Mouse (Mus musculus): ENCODE data around the gene Brms1. TPM values are rescaled to one million over a fixed set of nuclear protein-coding genes. Genes with fewer than 3 reads are reported as not detected.
A peak's percentile ranks its signal among the peaks of the same experiment; 100 is the strongest.
"Not testable (repeated sequence)": the region's sequence is repeated elsewhere in the genome, so short reads cannot be mapped to it uniquely, and the experiment has no call there.

Gene Brms1
- total RNA-seq (2021) = 10 to 100 TPM; 22.4 to 23.2 TPM
- long read RNA-seq, transcript Brms1-201 (10 exons, 1,388 nt) = major isoform, 15 of 35 reads
- long read RNA-seq, partial matches to known transcripts = 4 of 35 reads
- long read RNA-seq, other reads (novel, unspliced or antisense) = 16 of 35 reads

DNA sequence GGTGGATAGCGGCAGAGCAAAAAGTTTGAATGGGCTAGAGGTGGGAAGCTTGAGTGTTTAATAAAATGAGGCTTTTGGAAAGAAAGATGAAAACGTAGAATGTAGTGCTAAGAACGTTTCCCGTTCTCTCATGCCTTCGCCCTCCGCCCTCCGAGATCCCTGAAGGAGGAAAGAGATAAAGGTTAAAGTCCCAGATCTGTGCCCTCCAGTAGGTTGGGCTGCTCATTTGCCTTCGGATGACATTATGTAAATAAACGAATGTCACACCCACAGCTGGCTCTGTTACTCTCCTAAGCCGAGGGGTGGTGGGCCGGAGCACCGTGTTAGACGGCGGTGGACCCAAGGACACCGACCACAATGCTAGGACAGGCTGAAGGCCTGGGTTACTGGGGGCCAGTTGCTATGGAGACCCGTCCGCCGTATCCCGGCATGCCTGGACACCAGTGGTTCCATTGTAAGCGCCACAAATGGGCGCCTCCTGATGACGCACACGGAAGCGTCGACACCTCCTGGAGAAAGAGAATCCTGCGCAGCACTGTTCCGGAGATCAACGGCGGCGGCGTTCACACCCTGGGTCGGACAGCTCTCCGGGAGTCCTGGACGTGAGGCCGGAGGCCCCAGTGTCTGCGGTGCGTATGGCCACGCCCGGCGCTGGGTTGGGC is at the start of gene Brms1:
TSS of gene Brms1 (plus strand) at position 493 of the 662 bp plus-strand sequence.
- DNase-seq (ENCODE audit: low spot score in 2 of 2) = peak; percentile 88 to 96

DNA sequence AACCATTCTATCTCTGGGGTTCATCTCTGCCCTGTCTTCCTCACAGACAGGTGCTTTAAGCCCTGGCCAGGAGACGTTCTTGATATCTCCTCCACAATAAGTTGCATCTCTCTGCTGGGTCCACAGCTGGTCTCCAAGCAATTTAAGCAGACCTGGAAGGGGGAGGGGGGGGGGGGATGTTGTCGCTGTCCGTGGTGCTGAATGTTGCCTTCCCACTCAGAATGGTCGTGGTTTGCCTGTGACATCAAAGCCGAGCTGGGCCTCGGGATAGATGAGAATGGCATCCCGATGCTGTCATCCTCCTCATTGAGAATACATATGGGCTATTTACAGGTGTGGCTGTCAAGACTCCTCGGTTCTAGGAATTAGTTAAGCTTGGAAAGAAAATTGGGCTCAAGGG is 48.8 kb upstream of the Brms1 start:
- no peak for DNase-seq (ENCODE audit: low spot score in 2 of 2)

DNA sequence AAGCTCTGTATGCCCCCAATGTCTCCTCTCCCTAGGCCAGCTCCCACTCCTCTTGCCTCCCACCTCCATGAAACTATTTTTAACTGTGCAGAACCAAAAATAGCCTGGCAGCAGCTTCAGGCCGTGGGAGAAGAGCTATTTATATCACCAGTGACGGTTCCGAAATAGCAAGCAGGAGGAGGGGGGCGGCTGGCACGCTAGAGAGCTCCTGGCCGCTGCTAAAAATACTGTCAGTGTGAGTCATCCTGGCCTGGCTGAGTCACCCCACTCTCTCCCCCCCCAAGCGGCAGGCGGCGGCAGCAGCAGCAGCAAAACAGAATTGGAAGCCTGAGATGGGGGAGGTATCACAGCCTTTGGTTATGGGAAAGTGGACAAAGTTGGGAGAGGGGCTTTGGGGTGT is 48.2 kb upstream of the Brms1 start:
- DNase-seq (ENCODE audit: low spot score in 2 of 2) = peak; percentile 76 to 88

DNA sequence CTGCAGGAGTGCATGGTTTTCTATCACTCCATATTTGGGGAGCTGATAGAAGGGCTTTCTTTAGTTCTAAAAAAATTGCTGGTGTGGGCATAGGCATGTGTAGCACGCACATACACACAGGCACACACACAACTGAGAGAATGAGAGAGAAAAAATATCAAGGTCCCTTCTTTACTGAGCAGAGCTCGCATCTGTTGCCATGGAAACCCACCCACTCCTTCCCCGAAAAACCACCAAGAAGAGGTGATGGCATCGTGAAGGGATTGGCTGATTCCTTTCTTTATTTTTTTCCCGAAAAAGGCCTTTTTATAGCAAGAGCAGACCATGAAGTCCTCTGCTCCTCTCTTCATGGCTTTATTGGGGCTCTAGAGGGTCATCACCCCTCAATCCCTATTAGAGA is 47.1 kb upstream of the Brms1 start:
- DNase-seq (ENCODE audit: low spot score in 2 of 2) = peak; percentile 81 to 87

DNA sequence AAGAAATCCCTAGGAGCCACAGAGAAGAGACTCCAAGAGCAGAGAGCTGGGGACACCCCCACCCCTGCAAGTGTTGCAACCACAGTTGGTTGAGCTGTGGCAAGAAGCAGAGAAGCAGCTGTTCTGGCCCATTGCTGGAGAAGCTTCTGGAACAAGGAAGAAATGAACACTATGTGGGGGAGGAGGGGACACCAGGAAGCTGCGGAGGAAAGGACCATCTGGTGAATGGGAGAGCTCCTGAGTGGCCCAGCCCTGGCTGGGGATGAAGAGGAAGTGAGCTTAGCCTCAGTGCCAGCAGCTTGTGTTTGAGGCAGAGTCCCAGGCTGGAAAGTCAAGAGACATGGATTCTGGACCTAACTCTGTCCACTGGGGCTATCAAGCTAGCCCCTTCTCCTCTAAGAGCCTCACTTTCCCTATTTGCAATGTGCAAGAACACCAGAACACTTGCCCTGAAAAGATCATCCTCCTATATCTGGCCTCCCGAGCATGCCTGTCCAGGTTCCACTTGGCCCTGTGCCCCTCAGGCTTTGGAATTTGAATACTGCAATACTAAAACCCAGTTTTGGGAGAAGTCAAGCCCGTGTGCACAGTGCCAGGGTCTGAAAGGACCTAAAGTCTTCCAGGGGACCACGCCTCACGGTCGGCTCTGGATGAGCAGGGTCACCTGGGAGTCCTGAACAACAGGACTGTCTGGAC is 41.6 kb upstream of the Brms1 start:
- peak in 1 of 2 experiments; percentile 53 for DNase-seq (ENCODE audit: low spot score in 2 of 2)

DNA sequence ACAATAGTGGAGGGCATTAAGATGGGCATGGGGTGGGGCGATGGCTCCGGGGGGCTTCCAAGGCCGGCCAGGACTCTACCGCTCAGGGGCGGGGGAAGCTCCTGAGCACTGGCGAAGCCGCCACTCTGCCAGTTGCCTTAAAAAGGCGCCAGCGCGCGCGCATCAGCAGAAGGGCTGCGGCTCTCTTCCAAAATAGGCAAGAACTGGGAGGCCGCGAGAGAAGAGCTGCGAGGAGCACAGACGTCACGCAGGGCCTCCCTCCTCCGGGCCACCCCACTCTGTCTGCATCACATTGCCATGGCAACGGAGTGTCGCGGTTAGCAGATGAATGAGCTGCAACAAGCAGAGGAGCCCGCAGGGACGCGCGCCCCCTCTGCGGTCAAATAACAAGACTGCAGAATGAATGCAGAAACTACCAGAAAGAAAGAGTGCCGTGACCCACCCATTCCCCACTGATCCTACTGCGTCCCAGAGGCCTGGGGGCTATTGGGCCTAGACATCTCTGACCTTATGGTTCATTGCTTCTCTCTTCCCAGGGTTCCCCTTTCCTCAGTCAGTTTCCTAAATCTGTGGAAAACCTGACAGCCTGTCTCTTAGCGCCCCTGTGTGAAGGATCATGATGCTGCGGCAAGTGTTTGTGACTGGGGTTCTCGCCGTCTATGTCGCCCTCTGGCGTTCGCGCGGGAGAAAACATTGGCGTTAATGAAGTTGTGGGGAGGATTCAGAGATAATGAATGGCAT is 39.3 kb upstream of the Brms1 start:
- DNase-seq (ENCODE audit: low spot score in 2 of 2) = peak; percentile 97

DNA sequence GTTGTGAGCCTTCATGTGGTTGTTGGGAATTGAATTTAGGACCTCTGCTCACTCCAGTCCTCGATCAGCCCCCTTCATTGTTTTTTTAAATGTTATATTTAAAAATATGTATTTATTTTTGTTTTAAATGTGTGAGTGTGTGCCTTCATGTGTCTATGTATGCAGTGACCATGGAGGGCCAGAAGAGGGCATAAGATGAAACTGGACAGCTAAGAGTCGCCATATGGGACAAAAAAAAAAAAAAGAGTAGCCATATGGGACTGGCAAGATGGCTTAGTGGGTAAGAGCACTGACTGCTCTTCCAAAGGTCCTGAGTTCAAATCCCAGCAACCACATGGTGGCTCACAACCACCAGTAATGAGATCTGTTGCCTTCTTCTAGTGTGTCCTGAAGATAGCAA is 37.5 kb upstream of the Brms1 start:
- DNase-seq (ENCODE audit: low spot score in 2 of 2) = not testable (repeated sequence)

DNA sequence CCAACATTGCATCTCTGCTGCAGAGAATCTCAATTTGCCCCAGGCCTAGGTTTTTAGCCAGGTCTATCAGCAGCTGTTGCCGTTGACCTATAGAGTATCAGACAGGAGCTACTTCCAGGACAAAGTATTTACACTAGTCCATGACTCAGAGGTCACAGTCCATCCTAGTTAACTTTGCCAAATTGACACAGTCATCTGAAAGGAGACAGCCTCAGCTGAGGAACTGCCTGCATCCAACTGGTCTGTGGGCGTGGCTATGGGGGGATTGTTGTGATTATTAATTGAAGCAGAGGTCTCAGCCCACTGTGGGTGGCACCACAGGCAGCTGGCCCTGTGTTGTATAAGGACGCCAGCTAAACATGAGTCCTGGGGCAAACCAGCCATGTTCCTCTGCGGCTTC is 36.2 kb upstream of the Brms1 start:
- DNase-seq (ENCODE audit: low spot score in 2 of 2) = no peak

DNA sequence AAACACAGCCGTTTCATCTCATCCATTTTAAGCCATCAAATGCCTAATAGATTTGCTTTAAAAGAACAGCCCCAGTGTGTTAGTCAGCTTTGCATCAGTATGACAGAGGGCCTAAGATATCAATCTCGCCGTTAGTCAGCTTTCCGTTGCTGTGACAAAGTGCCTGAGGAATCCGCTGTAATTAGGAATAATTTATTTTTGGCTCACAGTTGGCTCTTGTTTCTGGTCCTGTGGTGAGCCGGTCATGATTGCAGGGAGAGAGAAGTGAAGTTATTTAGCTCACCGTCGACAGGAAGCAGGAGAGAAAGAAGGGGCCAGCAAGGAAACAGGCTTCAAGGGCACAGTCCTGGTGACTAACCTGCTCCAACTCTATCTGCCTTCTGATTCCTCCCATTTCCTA is 28.0 kb upstream of the Brms1 start:
- DNase-seq (ENCODE audit: low spot score in 2 of 2) = no peak

DNA sequence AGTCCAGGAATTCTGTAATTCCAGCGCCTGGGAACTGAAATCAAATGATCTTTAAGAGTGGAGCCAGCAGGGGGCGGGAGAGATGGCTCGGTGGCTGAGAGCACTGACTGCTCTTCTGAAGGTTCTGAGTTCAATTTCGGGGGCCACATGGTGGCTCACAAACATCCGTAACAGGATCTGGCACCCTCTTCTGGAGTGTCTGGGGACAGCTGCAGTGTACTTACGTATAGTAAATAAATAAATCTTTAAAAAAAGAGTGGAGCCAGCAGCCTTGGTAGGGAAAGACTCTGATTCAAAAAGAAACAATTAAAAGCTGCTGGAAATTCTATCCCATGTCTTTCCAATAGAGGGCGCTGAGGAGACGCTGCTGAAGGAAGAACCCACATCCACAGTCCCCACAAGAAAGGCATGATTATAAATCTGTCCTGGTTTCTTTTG is 26.2 kb upstream of the Brms1 start:
- peak in 1 of 2 experiments; percentile 40 for DNase-seq (ENCODE audit: low spot score in 2 of 2)

DNA sequence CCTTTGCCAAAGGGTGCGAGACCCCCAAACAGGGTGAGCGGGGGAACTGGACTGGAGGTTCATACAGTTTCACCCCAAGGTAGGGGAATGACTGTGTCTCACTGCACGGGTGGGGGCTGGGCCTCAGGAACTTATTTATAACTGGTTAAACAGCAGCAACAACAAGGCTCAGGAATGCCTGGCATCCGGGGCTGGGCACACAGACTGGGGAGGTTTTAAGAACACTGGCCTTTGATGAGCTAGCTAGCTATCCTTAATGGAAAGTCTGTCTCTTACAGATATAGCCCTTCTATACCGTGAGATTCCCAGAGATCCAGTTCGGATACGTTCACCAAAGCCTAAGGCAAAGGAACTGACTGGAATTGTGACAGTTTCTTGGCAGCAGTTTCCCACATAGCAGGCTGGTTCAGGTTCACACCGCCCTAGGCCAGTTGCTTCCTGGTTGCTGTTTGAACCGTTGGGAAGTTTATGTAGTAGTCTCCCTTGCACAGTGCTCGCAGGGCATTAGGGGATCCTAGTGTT is 24.9 kb upstream of the Brms1 start:
- DNase-seq (ENCODE audit: low spot score in 2 of 2) = no peak

DNA sequence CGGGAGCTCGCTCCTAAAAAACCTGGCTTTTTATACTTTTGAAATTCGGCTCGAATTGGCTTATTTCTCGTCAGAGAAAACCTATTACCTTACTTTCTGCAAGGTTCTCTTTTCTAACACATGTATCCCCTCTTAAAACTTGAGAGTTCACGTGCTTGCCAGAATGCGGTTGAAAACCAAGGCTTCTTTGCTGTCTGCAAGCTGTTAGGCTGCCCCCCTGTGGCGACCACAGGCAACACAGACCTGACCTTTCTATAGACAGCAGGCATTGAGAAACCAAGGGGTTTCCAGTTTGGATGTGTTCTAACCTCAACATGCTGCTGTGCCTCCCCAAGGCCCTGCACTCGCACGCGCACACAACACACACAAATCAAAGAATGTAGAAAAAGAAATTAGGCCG is 24.4 kb upstream of the Brms1 start:
- peak in 1 of 2 experiments; percentile 69 for DNase-seq (ENCODE audit: low spot score in 2 of 2)

DNA sequence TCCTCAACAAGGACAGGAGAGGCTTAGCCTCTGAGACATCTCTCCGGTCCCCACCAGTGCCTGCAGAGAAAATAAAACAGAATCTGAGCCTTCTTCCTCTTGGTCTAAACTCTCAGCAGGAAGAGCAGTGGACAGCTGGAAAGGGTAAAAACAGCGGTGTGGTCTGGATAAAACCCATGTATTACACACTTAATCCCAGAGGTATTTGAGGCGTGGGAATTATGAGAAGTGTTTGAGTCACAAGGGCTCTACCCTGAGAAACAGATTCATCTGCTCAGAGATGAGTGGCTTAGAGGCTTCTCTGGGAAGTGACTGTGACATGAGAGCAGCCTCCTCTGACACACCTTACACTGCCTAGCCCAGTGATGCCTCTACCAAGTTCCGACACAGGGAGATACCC is 23.5 kb upstream of the Brms1 start:
- DNase-seq (ENCODE audit: low spot score in 2 of 2) = no peak

DNA sequence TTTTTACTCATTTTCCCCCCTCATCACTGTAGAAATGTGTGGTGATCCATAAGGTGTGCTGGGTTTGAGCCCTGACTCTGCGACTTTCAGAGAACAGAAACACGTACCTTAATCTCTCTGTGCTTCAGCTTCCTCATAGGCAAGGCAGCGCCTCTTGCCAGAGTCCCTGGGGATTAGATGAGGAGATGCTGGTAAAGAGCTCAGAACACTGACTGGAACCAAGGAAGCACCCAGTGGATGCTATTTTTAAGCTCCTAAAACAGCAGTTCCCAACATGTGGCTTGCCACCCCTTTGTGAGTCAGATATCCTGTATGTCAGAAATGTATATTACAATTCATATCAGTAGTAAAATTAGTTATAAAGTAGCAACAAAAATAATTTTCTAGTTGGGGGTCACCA is 23.0 kb upstream of the Brms1 start:
- no peak for DNase-seq (ENCODE audit: low spot score in 2 of 2)

DNA sequence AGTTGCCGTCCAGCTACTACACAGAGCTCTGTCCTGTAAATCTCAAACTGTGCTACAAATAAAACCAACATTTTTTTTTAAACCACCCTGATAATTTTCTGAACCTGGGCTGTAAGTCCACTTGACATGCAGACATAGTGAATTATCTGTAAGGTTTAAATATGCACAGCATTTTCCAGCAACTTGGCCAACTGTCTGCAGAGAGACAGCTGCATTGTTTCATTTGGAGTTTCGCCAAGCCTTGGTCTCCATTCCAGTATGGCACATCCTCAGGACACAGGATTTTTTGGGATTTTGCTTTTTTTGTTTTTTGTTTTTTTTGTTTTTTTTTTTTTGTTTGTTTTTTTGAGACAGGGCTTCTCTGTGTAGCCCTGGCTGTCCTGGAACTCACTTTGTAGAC is 19.7 kb upstream of the Brms1 start:
- no peak for DNase-seq (ENCODE audit: low spot score in 2 of 2)

DNA sequence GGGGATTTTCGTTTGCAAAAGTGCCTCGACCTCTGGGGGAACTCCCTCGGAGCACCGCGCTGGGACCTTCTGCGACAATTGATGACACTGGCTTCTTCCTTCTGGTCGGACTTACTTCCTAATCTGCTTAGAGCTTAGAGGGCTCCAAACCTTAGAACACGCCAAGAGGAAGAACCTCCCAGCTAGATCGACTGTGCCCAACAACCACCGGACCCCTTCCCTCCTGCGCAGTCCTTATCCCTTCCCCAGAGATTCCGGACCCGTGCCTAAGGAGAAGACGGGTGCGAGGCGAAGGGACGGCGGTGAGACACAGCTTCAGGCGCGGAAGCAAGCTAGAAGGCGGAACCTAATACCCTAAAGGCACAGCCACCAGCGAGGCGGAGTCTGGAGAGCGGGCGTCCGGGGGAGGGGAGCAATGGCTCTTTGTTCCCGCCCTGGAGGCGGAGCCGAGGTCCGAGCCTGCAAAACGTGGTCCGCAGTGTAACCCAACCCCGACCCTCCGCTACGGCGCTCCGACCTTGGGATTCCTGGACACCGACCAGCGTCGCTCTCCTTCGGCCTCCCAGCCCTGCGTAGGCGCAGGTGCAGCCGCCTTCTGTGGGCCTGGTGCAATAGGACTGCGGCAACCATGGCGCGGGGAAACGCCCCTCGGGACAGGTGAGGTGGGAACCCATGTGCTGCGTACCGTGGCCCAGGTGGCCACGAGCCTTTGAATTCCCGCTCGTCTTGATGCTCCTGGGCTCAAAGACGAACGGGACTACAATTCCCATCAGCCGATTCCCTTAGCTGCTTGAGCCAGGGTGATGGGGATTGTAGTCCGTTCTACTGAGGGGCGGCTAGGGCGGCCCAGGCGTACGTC is 17.3 kb upstream of the Brms1 start, which contains the start of gene Slc29a2:
TSS of gene Slc29a2 (plus strand) at position 240 of the 859 bp plus-strand sequence.
- DNase-seq (ENCODE audit: low spot score in 2 of 2) = peak; percentile 90 to 92

DNA sequence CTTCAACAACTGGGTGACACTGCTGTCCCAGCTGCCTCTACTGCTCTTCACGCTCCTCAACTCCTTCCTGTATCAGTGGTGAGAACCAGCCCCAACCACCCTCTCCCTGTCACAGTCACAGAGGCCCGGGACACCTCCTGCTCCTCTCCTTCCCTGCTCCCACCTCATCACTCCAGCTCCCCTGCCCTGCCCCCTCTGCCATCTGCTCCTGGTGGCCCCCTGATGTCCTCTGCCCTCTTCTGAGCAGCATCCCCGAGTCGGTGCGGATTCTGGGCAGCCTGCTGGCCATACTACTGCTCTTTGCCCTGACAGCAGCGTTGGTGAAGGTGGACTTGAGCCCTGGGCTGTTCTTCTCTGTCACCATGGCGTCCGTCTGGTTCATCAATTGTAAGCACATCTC is 15.0 kb upstream of the Brms1 start:
- DNase-seq (ENCODE audit: low spot score in 2 of 2) = no peak

DNA sequence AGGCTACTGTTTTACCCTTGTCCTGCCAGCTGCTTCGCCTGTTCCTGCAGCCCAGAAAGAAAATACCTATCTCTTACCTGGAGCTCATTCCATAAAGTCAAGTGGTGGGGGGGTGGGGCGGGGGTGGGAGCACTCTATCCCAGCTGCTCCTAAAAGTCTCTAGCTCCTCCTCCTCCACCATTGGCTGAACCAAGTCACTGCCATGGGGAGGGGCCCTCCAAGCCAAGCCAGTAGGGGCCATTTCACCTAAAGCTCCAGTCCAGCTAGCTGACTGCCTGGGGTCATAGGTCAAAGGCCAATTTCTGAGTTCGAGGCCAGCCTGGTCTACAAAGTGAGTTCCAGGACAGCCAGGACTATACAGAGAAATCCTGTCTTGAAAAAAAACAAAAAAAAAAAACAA is 8.5 kb upstream of the Brms1 start:
- DNase-seq (ENCODE audit: low spot score in 2 of 2) = no peak

DNA sequence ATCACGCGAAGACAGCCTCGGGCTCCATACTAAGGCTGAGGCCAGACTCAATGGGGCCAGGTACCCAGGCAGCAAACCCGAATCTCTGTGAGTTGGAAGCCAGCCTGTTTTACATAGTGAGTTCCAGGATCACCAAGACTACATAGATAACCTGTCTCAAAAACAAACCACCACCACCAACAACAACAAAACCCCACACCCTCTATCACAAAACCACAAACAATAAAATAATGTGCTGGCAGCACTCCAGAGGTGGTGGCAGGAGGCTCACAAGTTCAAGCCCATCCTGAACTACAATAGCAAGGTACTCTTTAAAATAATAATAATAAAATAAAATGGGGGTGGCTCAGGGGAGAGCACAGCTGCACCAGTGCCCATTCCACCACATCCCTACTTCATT is 4.6 kb upstream of the Brms1 start:
- no peak for DNase-seq (ENCODE audit: low spot score in 2 of 2)

DNA sequence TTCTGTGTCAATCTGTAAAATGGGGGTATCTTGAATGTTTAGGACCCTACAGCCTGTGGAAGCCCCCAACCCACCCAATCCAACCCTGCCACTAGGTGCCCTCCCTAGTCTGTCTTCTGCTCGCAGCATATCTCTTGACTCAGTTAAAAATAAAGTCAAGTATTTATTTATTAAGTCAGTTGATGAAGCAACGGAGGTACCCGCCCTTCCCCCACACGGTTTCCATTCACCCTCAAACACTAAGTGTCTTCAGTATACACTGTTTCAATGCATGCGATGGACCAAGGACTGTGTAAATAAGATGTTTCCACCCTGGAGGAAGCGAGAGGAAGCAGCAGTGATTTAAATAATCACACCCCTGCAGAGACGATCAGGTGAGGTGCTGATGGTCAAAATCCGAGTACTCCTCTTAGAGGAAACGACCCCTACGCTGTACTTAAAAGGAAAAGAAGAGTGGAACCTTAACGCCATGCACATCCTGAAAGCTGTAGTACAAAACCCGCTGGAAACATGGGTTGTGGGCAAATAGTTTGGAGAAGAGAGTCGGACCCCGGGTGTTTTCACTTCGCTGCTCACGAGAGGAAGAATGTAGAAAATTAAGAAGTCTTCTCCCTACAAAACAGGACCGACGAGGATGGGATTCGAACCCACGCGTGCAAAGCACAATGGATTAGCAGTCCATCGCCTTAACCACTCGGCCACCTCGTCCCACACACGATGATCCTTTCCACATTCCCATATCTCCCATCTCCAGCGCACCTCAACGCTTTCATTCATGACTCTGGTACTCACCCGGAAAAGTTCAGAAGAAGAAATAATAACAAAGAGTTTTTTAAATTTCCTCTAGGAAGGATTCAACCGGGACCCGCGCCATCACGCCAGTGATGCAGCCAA is 3.2 kb upstream of the Brms1 start:
- DNase-seq (ENCODE audit: low spot score in 2 of 2) = peak; percentile 86 to 91

Measured in layer of hippocampus, adult 18-20 months (tissue).